Mouse (Mus musculus): ENCODE measurements around the gene Pgm2.

DNA sequence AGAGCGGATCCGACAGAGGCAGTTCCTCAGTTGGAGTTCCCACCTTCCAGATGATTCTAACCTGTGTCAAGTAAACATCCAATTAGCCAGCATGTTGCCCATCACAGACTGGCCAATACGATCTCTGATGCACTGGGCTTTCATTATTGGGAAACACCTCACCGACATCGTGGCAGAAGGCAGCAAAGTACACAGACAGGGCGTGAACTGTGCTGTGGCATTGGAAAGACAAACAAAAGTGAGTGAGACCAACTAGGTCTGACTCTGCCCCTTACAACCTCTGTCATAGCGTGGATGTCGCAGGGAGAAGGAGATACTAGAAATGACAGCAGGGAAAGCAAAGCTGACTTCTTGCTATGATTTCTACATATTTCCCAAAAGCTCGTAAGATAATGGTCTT lies 4.0 kb upstream of the Pgm2 start:
- TF ChIP-seq CTCF (IDR thresholded peaks at IDR 0.05; ENCODE audit: insufficient read depth, low read depth, low read length), result no peak
- no peak for TF ChIP-seq POLR2A (IDR thresholded peaks at IDR 0.05; ENCODE audit: insufficient read depth, low read depth, low read length)
